Mouse (Mus musculus) bone marrow, adult 2 months (tissue): ENCODE measurements at regions not wholly inside any gene's neighbourhood (a gene's known extent, or its start where the extent isn't known, plus 50 kb on each side); places are given as distances from the start of the nearest gene placed in this dataset.

Experiments used
- H3K27ac ChIP-seq: fragments of 200-500 bp; 2 replicates; pipeline ENCODE4 v1.5.1; 2012; ENCODE audit warnings: low read depth, mild to moderate bottlenecking, control low read depth, inconsistent platforms, low read length; ENCODE audit not compliant: control insufficient read depth, poor library complexity, insufficient read depth
- H3K4me1 ChIP-seq: fragments of 200-500 bp; 2 replicates; pipeline ENCODE4 v1.6.1; 2011; ENCODE audit warnings: low read length; ENCODE audit not compliant: control insufficient read depth, insufficient read depth
- H3K4me3 ChIP-seq: fragments of 200-500 bp; replicated peaks from 2 replicates; pipeline ENCODE3; 2011; ENCODE audit warnings: mild to moderate bottlenecking, low read depth, low read length, control low read depth; ENCODE audit not compliant: control insufficient read depth
- CTCF ChIP-seq: fragments of 200-500 bp; IDR thresholded peaks from 2 replicates; pipeline ENCODE4 v1.5.1; 2011; ENCODE audit warnings: low read length, control low read depth; ENCODE audit not compliant: control insufficient read depth, insufficient read depth
- POLR2A ChIP-seq: fragments of 200-500 bp; IDR thresholded peaks from 2 replicates; pipeline ENCODE4 v1.6.1; 2011; ENCODE audit warnings: low read depth, mild to moderate bottlenecking, control low read depth, low read length, borderline replicate concordance; ENCODE audit not compliant: control insufficient read depth
- WGBS: fragments of 180-500 bp; shearing (Covaris S2); methylation state at CpG from one replicate; pipeline ENCODE4 v1.1.7; 2018; 5-methylcytosine and 5-hydroxymethylcytosine counted together

DNA sequence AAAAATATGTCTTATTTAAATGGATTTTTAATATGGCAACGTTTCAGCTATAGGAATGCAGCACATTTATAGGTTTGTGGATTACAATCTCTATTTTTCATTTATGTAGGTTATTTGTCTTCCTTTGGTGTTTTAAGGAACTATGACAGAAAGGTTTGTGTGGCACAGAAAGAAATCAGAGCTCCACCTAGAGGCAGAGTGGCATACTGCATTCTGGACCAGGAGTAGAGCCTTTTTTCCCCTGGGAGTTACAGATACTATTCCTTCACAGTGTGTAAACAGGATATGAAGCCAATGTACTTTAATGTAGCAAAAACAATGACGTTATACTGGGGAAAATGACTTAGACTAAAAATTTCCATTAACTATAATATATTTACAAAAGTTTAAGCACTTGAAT lies 94.9 kb upstream of the St8sia4 start:
- 1% methylated on average over 2 of the region's 2 CpGs for WGBS
- no peak overlapping the region for H3K4me3 ChIP-seq
- no peaks in the 10 kb centered on the region for H3K4me1 ChIP-seq
- H3K27ac ChIP-seq, result no peak overlapping the region
- TF ChIP-seq CTCF (peak; percentile 32), POLR2A (no peak)

DNA sequence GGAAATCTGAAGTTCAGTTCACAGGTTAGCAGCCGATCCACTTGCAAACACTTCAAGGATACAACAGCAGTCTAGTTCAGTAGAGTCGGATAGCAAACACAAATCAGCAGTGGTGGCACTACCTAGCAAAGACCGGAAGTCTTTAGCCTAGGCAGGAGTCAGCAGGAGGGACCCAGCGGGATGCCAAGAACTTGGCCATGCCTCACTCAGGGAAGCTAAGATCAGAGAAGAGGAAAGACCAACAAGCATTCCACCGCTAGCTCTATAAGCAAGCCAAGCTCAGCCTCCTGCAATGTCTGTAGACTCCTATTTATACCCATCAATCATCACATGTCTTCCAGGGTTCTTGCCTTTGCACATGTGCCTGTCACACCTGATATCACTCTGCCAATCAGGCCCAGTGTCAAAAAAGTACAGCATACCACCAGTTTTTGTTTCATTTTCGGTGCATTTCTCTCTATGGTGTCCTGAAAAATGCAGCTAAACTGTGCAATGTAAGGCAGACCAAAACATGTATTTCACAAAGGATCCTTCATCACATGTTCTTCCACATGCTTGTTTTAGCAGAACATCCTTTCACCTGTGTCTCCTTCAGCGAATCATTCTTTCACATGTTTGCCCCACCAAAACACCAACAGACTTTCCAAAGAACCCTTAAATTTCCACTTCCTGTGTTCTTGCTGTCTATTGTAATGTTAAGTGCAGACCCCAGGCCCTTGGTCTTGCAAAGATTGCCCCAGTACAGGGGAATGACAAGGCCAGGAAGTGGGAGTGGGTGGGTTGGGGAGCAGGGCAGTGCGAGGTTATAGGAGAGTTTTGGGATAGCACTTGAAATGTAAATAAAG lies 86.9 kb upstream of the St8sia4 start:
- no peak overlapping the region for H3K4me3 ChIP-seq
- H3K4me1 ChIP-seq, result no peaks in the 10 kb centered on the region; the same call in 1 of the 2 replicates
- H3K27ac ChIP-seq, result no peak overlapping the region
- WGBS, result 80% methylated on average over 8 of the region's 8 CpGs
- TF ChIP-seq POLR2A (no peak), CTCF (no peak)

DNA sequence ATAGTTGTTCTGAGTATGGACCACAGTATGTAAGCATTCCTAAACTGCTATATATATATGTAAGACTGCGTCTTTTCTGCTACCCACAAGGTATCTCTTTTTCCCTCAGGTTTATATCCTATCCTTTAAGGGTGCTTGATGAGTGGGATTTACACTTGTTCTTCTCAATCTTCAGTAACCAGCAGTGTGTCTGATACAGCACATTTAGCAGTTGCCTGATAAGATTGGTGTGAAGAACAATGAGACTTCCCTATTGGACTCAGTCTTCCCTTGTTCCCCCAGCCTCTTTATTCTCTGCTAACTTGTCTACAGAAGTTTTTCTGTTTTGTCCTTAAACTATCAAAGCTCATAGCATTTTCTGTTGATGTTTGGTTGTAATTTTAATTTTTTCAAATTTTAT lies 86.1 kb upstream of the St8sia4 start:
- no peak for TF ChIP-seq POLR2A
- no peak for TF ChIP-seq CTCF
- H3K27ac ChIP-seq, result no peak overlapping the region
- no peaks in the 10 kb centered on the region; the same call in 1 of the 2 replicates for H3K4me1 ChIP-seq
- H3K4me3 ChIP-seq, result no peak overlapping the region
- 66% methylated on average over 1 of the region's 1 CpGs for WGBS

DNA sequence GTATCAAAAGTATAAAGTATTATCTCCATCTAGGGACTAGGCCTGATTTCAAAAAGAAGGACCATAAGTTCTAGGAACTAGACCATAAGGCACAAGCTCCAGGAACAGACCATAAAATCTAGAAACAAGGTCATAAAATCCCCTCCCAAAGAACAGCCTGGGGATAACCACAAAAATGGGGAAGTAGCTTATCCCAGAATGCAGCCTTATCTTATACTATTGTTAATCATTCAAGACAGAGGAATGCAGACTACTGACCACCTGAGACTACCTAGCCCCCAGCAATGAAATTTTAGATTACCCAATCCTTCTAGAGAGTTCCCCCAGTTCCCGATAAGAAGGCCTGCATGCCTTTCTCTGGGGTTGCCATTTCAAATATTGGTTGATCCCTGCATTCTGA lies 81.6 kb upstream of the St8sia4 start:
- TF ChIP-seq POLR2A, result no peak
- Histone ChIP-seq H3K27ac (no peak overlapping the region), H3K4me1 (no peaks in the 10 kb centered on the region), H3K4me3 (no peak overlapping the region)
- 2% methylated on average over 1 of the region's 1 CpGs for WGBS

DNA sequence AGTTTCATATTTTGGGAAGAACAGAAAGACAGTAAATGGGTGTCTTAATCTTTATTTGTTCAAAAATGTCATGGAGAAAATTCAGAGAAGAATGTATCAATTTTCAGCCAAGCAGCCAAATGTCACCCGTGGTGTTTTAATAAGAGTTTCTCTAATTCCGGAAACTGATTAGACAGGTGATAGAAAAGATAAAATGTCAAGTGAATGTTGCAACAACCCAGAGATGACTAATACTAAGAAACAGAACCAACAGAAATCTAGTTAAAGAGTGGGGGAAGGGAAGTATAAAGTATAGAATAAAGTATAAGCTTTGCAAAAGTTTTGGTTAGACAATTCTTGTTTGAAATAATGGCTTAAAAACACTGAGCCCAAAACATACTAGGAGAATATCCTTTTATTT lies 79.9 kb upstream of the St8sia4 start:
- 11% methylated on average over 2 of the region's 2 CpGs for WGBS
- Histone ChIP-seq H3K4me1 (no peaks in the 10 kb centered on the region), H3K27ac (no peak overlapping the region), H3K4me3 (no peak overlapping the region)
- TF ChIP-seq POLR2A, result no peak
- no peak for TF ChIP-seq CTCF

DNA sequence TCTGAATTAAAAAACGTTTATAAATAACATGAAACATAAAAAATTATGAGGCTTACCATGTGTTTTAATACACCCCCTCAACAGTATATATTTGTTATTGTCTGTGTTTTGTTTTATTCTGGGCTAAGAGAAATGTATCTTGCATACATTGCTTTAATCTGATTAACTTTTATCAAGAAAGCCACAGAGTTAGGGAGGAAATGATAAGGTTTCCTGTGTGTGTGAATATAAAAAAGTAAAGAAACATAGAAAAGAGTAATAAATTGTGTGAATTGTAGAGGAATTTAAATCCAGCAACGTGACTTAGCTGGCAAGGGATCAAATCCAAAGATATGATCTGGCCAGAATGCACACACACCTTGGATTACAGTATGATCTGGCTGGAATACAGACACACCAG lies 77.1 kb upstream of the St8sia4 start:
- TF ChIP-seq CTCF (no peak), POLR2A (no peak)
- H3K4me3 ChIP-seq, result no peak overlapping the region
- H3K4me1 ChIP-seq, result no peaks in the 10 kb centered on the region
- no peak overlapping the region for H3K27ac ChIP-seq
- 7% methylated on average over 2 of the region's 2 CpGs for WGBS

DNA sequence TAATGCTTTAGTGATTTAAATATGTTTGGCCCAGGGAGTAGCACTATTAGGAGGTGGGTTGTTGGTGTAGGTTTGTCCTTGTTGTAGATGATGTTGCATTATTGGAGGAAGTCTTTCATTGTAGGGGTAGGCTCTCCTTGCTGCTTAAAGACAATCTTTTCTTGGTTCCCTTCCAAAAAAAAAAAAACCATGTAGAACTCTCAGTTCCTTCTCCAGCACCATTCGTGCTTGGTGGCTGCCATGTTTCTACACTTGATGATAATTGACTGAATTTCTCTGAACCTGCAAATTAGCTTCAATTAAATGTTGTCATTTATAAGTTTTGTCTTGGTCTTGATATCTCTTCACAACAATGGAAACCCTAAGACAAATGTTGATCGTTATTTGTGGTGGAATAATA lies 76.0 kb upstream of the St8sia4 start:
- H3K27ac ChIP-seq, result no peak overlapping the region
- no peaks in the 10 kb centered on the region for H3K4me1 ChIP-seq
- 59% methylated on average over 2 of the region's 2 CpGs for WGBS
- TF ChIP-seq POLR2A (no peak), CTCF (no peak)
- H3K4me3 ChIP-seq, result no peak overlapping the region

DNA sequence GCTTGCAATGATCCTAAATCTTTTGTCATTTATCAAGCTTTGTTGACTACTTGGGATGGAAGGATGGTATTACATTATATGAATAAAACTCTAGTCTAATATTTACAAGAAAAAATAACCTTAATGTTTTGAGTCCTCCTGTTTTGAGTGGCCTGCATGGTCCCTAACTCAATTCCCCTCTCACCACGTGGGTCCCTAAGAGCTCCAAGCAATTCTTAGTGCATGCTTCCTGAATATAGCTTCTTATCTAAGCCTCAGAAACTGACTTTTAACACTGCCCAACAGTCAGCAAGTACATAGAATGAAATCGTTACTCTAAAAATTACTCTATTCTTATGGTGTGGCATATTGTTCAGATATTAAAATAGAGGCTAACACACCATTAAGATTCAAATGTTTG lies 52.1 kb upstream of the St8sia4 start:
- WGBS, result 49% methylated on average over 2 of the region's 2 CpGs
- H3K4me1 ChIP-seq, result no peaks in the 10 kb centered on the region
- TF ChIP-seq CTCF (no peak), POLR2A (no peak)
- H3K4me3 ChIP-seq, result no peak overlapping the region
- no peak overlapping the region for H3K27ac ChIP-seq

DNA sequence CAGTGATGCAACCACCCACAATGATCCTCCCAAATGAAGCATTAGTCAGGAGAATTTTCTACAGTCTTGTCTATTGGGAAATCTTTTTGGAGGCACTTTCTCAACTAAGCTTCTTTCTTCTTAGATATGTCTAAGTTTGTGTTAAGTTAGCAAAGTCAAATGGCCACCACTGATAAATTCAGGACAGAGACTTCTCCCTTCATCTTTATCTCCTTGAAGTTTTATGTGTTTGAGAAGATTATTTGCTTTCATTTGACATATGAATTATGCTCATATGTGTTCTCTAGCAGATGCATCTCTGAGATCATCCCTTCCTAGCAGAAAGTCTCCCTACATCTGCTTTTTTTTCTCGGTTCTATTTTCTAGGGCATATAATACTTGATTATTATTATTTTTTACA lies 51.4 kb upstream of the St8sia4 start:
- TF ChIP-seq CTCF (no peak), POLR2A (no peak)

More for the DNA sequence above, 51.4 kb upstream of the St8sia4 start:
- no peak overlapping the region for H3K27ac ChIP-seq
- H3K4me3 ChIP-seq, result no peak overlapping the region
- WGBS, result 77% methylated on average over 1 of the region's 1 CpGs
- no peaks in the 10 kb centered on the region for H3K4me1 ChIP-seq
